Mouse (Mus musculus) megakaryocyte, embryonic 14.5 days (primary cell): Measurements from ENCODE around the gene Cpt1a.

Experiments
- FLI1 ChIP-seq: IDR thresholded peaks from 2 replicates; pipeline ENCODE4 v1.6.1; 2012; ENCODE audit warnings: low read length, inconsistent platforms, mixed read lengths
- GATA1 ChIP-seq: IDR thresholded peaks from 3 replicates; pipeline ENCODE4 v1.6.1; 2012; ENCODE audit warnings: mixed read lengths, low read length, inconsistent platforms, borderline replicate concordance

GRCm38 (mm10) chr19:3353415-3354111, 31.4 kb downstream of the Cpt1a start:
- TF ChIP-seq GATA1 (no peak), FLI1 (no peak)
